Mouse (Mus musculus) CH12.LX (cell line): ENCODE results near the gene Lrrc4. TPM values are rescaled to one million over a fixed set of nuclear protein-coding genes. Genes with fewer than 3 reads are reported as not detected.
A peak's percentile ranks its signal among the peaks of the same experiment; 100 is the strongest.

Source experiments
- DNase-seq: peaks from one replicate; pipeline ENCODE4 v3.0.0-alpha.2; 2013; ENCODE audit errors: extremely low read depth
- H3K27ac ChIP-seq: 2 replicates; pipeline ENCODE4 v1.5.1; 2012; ENCODE audit warnings: low read depth, mild to moderate bottlenecking, control low read depth, moderate library complexity; ENCODE audit not compliant: insufficient read depth
- H3K27me3 ChIP-seq: replicated peaks from 2 replicates; pipeline ENCODE3; 2012; ENCODE audit warnings: inconsistent platforms
- H3K36me3 ChIP-seq, 2 experiments: replicated peaks in 1 of 2; 2 replicates each; pipeline versions ENCODE3 to v1.6.1; 2012; ENCODE audit warnings: inconsistent platforms in 1 of 2, low read length in 1 of 2, mild to moderate bottlenecking in 1 of 2, mixed read lengths in 1 of 2, moderate library complexity in 1 of 2; ENCODE audit not compliant: control insufficient read depth in 1 of 2, insufficient read depth in 1 of 2
- H3K4me1 ChIP-seq, 2 experiments: 2 replicates each; pipeline ENCODE4 v1.6.1; 2012; ENCODE audit warnings: inconsistent platforms in 1 of 2, moderate library complexity in 1 of 2; ENCODE audit not compliant: insufficient read depth in 2 of 2, control insufficient read depth in 1 of 2
- H3K4me2 ChIP-seq: 2 replicates; pipeline ENCODE4 v1.6.1; 2012; ENCODE audit warnings: low read depth, mild to moderate bottlenecking, control low read depth; ENCODE audit not compliant: poor library complexity, insufficient read depth, severe bottlenecking
- H3K4me3 ChIP-seq, 3 experiments: fragments of 150-350 bp in 1 of 3; sonication (generic) in 1 of 3; replicated peaks in 1 of 3; 2 replicates each; pipeline versions ENCODE3 to v1.5.1; 2011 to 2012; ENCODE audit warnings: low read depth in 2 of 3, low read length in 2 of 3, mild to moderate bottlenecking in 2 of 3, moderate library complexity in 2 of 3, control low read depth in 1 of 3, improper control_type of control experiment in 1 of 3, inconsistent platforms in 1 of 3, mixed read lengths in 1 of 3; ENCODE audit not compliant: poor library complexity in 1 of 3
- H3K79me2 ChIP-seq: replicated peaks from 2 replicates; pipeline ENCODE4 v1.6.1; 2012; ENCODE audit warnings: mild to moderate bottlenecking, moderate library complexity; ENCODE audit not compliant: control insufficient read depth, poor library complexity, insufficient read depth, severe bottlenecking; ENCODE audit errors: extremely low read depth
- H3K9ac ChIP-seq: 2 replicates; pipeline ENCODE4 v1.6.1; 2012; ENCODE audit warnings: low read depth, mild to moderate bottlenecking, control low read depth, moderate library complexity; ENCODE audit not compliant: insufficient read depth
- H3K9me3 ChIP-seq: replicated peaks from 2 replicates; pipeline ENCODE3; 2012; ENCODE audit warnings: low read length, inconsistent platforms, mixed read lengths
- BHLHE40 ChIP-seq: IDR thresholded peaks from 2 replicates; pipeline ENCODE4 v1.6.1; 2011; ENCODE audit warnings: mild to moderate bottlenecking, low read depth, low read length, improper control_type of control experiment
- CHD2 ChIP-seq: IDR thresholded peaks from 2 replicates; pipeline ENCODE4 v1.6.1; 2011; ENCODE audit warnings: low read length, improper control_type of control experiment
- E2F4 ChIP-seq: IDR thresholded peaks from 2 replicates; pipeline ENCODE4 v1.6.1; 2011; ENCODE audit warnings: low read depth, low read length, improper control_type of control experiment; ENCODE audit not compliant: insufficient replicate concordance
- ELF1 ChIP-seq: IDR thresholded peaks from 2 replicates; pipeline ENCODE4 v1.6.1; 2014; ENCODE audit warnings: low read depth, mild to moderate bottlenecking, inconsistent platforms, low read length, improper control_type of control experiment
- GABPA ChIP-seq: IDR thresholded peaks from 2 replicates; pipeline ENCODE4 v1.6.1; 2012; ENCODE audit warnings: low read depth, low read length, improper control_type of control experiment, inconsistent platforms; ENCODE audit not compliant: insufficient replicate concordance
- JUN ChIP-seq: IDR thresholded peaks from 2 replicates; pipeline ENCODE4 v1.6.1; 2011; ENCODE audit warnings: low read depth, mild to moderate bottlenecking, low read length, improper control_type of control experiment, moderate library complexity; ENCODE audit not compliant: insufficient read depth
- KAT2A ChIP-seq: IDR thresholded peaks from 2 replicates; pipeline ENCODE4 v1.6.1; 2012; ENCODE audit warnings: low read length, improper control_type of control experiment, inconsistent platforms; ENCODE audit not compliant: insufficient replicate concordance
- MAFK ChIP-seq: IDR thresholded peaks from 2 replicates; pipeline ENCODE4 v1.6.1; 2011; ENCODE audit warnings: low read length, improper control_type of control experiment; ENCODE audit not compliant: insufficient replicate concordance
- MAX ChIP-seq: IDR thresholded peaks from 2 replicates; pipeline ENCODE4 v1.6.1; 2011; ENCODE audit warnings: low read length, improper control_type of control experiment
- MXI1 ChIP-seq: IDR thresholded peaks from 2 replicates; pipeline ENCODE4 v1.6.1; 2011; ENCODE audit warnings: mild to moderate bottlenecking, low read depth, low read length, improper control_type of control experiment
- NELFE ChIP-seq: IDR thresholded peaks from 2 replicates; pipeline ENCODE4 v1.6.1; 2011; ENCODE audit warnings: low read depth, low read length, improper control_type of control experiment
- POLR2A ChIP-seq: IDR thresholded peaks from 2 replicates; pipeline ENCODE4 v1.6.1; 2011; ENCODE audit warnings: low read depth, mild to moderate bottlenecking, improper control_type of control experiment, low read length
- SIN3A ChIP-seq: IDR thresholded peaks from 2 replicates; pipeline ENCODE4 v1.6.1; 2012; ENCODE audit warnings: low read length, improper control_type of control experiment, inconsistent platforms
- TBP ChIP-seq: conservative IDR thresholded peaks from 2 replicates; pipeline ENCODE4 v1.6.1; 2011; ENCODE audit warnings: low read depth, low read length, improper control_type of control experiment
- USF1 ChIP-seq: IDR thresholded peaks from 2 replicates; pipeline ENCODE4 v1.6.1; 2014; ENCODE audit warnings: low read depth, mild to moderate bottlenecking, inconsistent platforms, low read length, improper control_type of control experiment
- ZC3H11A ChIP-seq: IDR thresholded peaks from 2 replicates; pipeline ENCODE4 v1.6.1; 2012; ENCODE audit warnings: low read depth, mild to moderate bottlenecking, inconsistent platforms, low read length, improper control_type of control experiment
- ZKSCAN1 ChIP-seq: IDR thresholded peaks from 2 replicates; pipeline ENCODE4 v1.6.1; 2012; ENCODE audit warnings: low read depth, inconsistent platforms, low read length, improper control_type of control experiment, borderline replicate concordance
- ZMIZ1 ChIP-seq: IDR thresholded peaks from 2 replicates; pipeline ENCODE4 v1.6.1; 2012; ENCODE audit warnings: low read depth, mild to moderate bottlenecking, inconsistent platforms, low read length, improper control_type of control experiment
- ZNF384 ChIP-seq: IDR thresholded peaks from 2 replicates; pipeline ENCODE4 v1.6.1; 2012; ENCODE audit warnings: low read depth, low read length, improper control_type of control experiment, inconsistent platforms
- dilution Hi-C: fragments of 300-500 bp; cut with MboI; formaldehyde crosslinking; loops from 2 replicates; pipeline ENCODE4 v1.14.3; 2020; ENCODE audit warnings: low sequenced_read_pairs; ENCODE audit not compliant: extremely low pct_unique_long_range_greater_than_20kb, extremely low pct_ligation_motif_present
- in situ Hi-C: fragments of 300-500 bp; cut with MboI; formaldehyde crosslinking; loops from 3 replicates; pipeline ENCODE4 v1.14.3; 2019; ENCODE audit warnings: low sequenced_read_pairs, low pct_ligation_motif_present, low pct_unique_long_range_greater_than_20kb, mixed read lengths
- polyA plus RNA-seq: library from polyadenylated mRNA; unstranded; fragments of >175 nt; gene quantifications from 2 replicates; pipeline ENCODE4 v1.2.1, GENCODE M21; 2012; ENCODE audit warnings: low read depth; ENCODE audit not compliant: insufficient read length
- total RNA-seq, 2 experiments: library from RNA; depleted of rRNA; stranded (reverse); fragments of 300-350 nt in 1 of 2; fragments of >200 nt in 1 of 2; gene quantifications; 2 replicates each; pipeline ENCODE4 v1.2.3; 2012 to 2014

The Lrrc4 gene
- total and polyA plus RNA-seq, 3 experiments = 0.09 to 0.55 TPM; not detected in 1

- TF ChIP-seq E2F4 (no peak), TBP (no peak), USF1 (no peak), NELFE (no peak), BHLHE40 (no peak), ZKSCAN1 (no peak), MAX (no peak), POLR2A (no peak), MAFK (no peak), ELF1 (no peak), CHD2 (no peak)
- peaks cover 8% of the 10 kb centered on the region; the same call in 1 of the 2 replicates for H3K79me2 ChIP-seq
- H3K27ac ChIP-seq = peak overlapping the region; percentile 32
- H3K4me3 ChIP-seq = no peak overlapping the region
- no peak overlapping the region for H3K4me2 ChIP-seq
- in situ Hi-C loops (no loop called here), dilution Hi-C loops (no loop called here)
- H3K9ac ChIP-seq = no peak overlapping the region
- H3K27me3 ChIP-seq = no peaks in the 10 kb centered on the region
- peaks cover 0 to 12% of the 10 kb centered on the region in 2 experiments; a peak in 2 of 4 replicates for H3K4me1 ChIP-seq
- no peak for DNase-seq
- H3K9me3 ChIP-seq = no peaks in the 10 kb centered on the region
- H3K36me3 ChIP-seq = peaks cover 33 to 77% of the 10 kb centered on the region in 2 experiments
Observed at GRCm38 (mm10) chr6:28704612-28705011, 126.9 kb downstream of the Lrrc4 start.

- Histone ChIP-seq H3K27ac (no peak overlapping the region), H3K4me1 (peaks cover 0 to 4% of the 10 kb centered on the region in 2 experiments; a peak in 1 of 4 replicates), H3K79me2 (0 out of 2 replicates have a peak, but pooled peaks cover 6% of the 10 kb centered on the region), H3K27me3 (no peaks in the 10 kb centered on the region), H3K4me2 (no peak overlapping the region), H3K4me3 (no peak overlapping the region), H3K36me3 (peaks cover 21 to 82% of the 10 kb centered on the region in 2 experiments), H3K9me3 (no peaks in the 10 kb centered on the region), H3K9ac (no peak overlapping the region)
- TF ChIP-seq ZMIZ1 = no peak
- no peak for TF ChIP-seq GABPA
- TF ChIP-seq ELF1 = no peak
- no peak for TF ChIP-seq ZNF384
- no peak for TF ChIP-seq KAT2A
- in situ Hi-C loops = no loop called here
- dilution Hi-C loops = no loop called here
- no peak for DNase-seq
Observed at GRCm38 (mm10) chr6:28697214-28697613, 134.3 kb downstream of the Lrrc4 start.

GRCm38 (mm10) chr6:28692659-28693058, 138.9 kb downstream of the Lrrc4 start:
- Histone ChIP-seq H3K4me2 (no peak overlapping the region), H3K36me3 (peaks cover 19 to 74% of the 10 kb centered on the region in 2 experiments), H3K9me3 (no peaks in the 10 kb centered on the region), H3K4me1 (peaks cover 0 to 4% of the 10 kb centered on the region in 2 experiments; a peak in 1 of 4 replicates), H3K27me3 (no peaks in the 10 kb centered on the region), H3K9ac (no peak overlapping the region), H3K27ac (no peak overlapping the region), H3K4me3 (no peak overlapping the region), H3K79me2 (peaks cover 4% of the 10 kb centered on the region; the same call in 1 of the 2 replicates)
- no peak for DNase-seq
- in situ Hi-C loops = no loop called here
- no peak for TF ChIP-seq ELF1
- no peak for TF ChIP-seq SIN3A
- TF ChIP-seq MAFK = no peak
- no peak for TF ChIP-seq CHD2
- no peak for TF ChIP-seq JUN
- no peak for TF ChIP-seq MXI1
- no peak for TF ChIP-seq USF1
- no peak for TF ChIP-seq ZC3H11A
- TF ChIP-seq GABPA = no peak
- dilution Hi-C loops = no loop called here
